Mouse (Mus musculus): ENCODE measurements at regions not wholly inside any gene's neighbourhood (a gene's known extent, or its start where the extent isn't known, plus 50 kb on each side); places are given as distances from the start of the nearest gene placed in this dataset.
A peak's percentile ranks its signal among the peaks of the same experiment; 100 is the strongest.

- DNase-seq (ENCODE audit: low read depth, low spot score), result no peak
Observed at GRCm38 (mm10) chr9:41509597-41509996, 348.1 kb upstream of the Ubash3b start.

- DNase-seq (ENCODE audit: low read depth, low spot score), result no peak
Observed at GRCm38 (mm10) chr9:41508746-41509145, 347.2 kb upstream of the Ubash3b start.

GRCm38 (mm10) chr9:41498326-41498725 lies 336.8 kb upstream of the Ubash3b start:
- no peak for DNase-seq (ENCODE audit: low read depth, low spot score)

GRCm38 (mm10) chr9:41490112-41490511 lies 328.6 kb upstream of the Ubash3b start:
- no peak for DNase-seq (ENCODE audit: low read depth, low spot score)

- no peak for DNase-seq (ENCODE audit: low read depth, low spot score)
Observed at GRCm38 (mm10) chr9:41488046-41488445, 326.5 kb upstream of the Ubash3b start.

GRCm38 (mm10) chr9:41483218-41483617 lies 321.7 kb upstream of the Ubash3b start:
- DNase-seq (ENCODE audit: low read depth, low spot score), result no peak

- no peak for DNase-seq (ENCODE audit: low read depth, low spot score)
Observed at GRCm38 (mm10) chr9:41481611-41482266, 320.2 kb upstream of the Ubash3b start.

GRCm38 (mm10) chr9:41479854-41480749 lies 318.6 kb upstream of the Ubash3b start:
- DNase-seq (ENCODE audit: low read depth, low spot score), result no peak

- DNase-seq (ENCODE audit: low read depth, low spot score), result no peak
Observed at GRCm38 (mm10) chr9:41479085-41479484, 317.6 kb upstream of the Ubash3b start.

GRCm38 (mm10) chr9:41478106-41478848 lies 316.8 kb upstream of the Ubash3b start:
- no peak for DNase-seq (ENCODE audit: low read depth, low spot score)

- DNase-seq (ENCODE audit: low read depth, low spot score), result no peak
Observed at GRCm38 (mm10) chr9:41475326-41475725, 313.8 kb upstream of the Ubash3b start.

- no peak for DNase-seq (ENCODE audit: low read depth, low spot score)
Observed at GRCm38 (mm10) chr9:41474945-41475297, 313.4 kb upstream of the Ubash3b start.

- peak; percentile 36 for DNase-seq (ENCODE audit: low read depth, low spot score)
Observed at GRCm38 (mm10) chr9:41474244-41474944, 312.9 kb upstream of the Ubash3b start.

- DNase-seq (ENCODE audit: low read depth, low spot score), result no peak
Observed at GRCm38 (mm10) chr9:41473506-41473905, 312.0 kb upstream of the Ubash3b start.

GRCm38 (mm10) chr9:41471345-41471744 lies 309.8 kb upstream of the Ubash3b start:
- no peak for DNase-seq (ENCODE audit: low read depth, low spot score)

GRCm38 (mm10) chr9:41470010-41470409 lies 308.5 kb upstream of the Ubash3b start:
- DNase-seq (ENCODE audit: low read depth, low spot score), result no peak

GRCm38 (mm10) chr9:41469414-41469813 lies 307.9 kb upstream of the Ubash3b start:
- DNase-seq (ENCODE audit: low read depth, low spot score), result no peak

GRCm38 (mm10) chr9:41464057-41464685 lies 302.7 kb upstream of the Ubash3b start:
- DNase-seq (ENCODE audit: low read depth, low spot score), result no peak

GRCm38 (mm10) chr9:41461742-41462141 lies 300.2 kb upstream of the Ubash3b start:
- DNase-seq (ENCODE audit: low read depth, low spot score), result peak; percentile 65

GRCm38 (mm10) chr9:41460709-41461108 lies 299.2 kb upstream of the Ubash3b start:
- no peak for DNase-seq (ENCODE audit: low read depth, low spot score)

GRCm38 (mm10) chr9:41457003-41457402 lies 295.5 kb upstream of the Ubash3b start:
- no peak for DNase-seq (ENCODE audit: low read depth, low spot score)
